Mouse (Mus musculus) CH12.LX (cell line): ENCODE measurements at regions not wholly inside any gene's neighbourhood (a gene's known extent, or its start where the extent isn't known, plus 50 kb on each side); places are given as distances from the start of the nearest gene placed in this dataset.
A peak's percentile ranks its signal among the peaks of the same experiment; 100 is the strongest.

ENCODE experiments used
- DNase-seq: peaks from one replicate; pipeline ENCODE4 v3.0.0-alpha.2; 2013; ENCODE audit errors: extremely low read depth
- H3K27ac ChIP-seq: 2 replicates; pipeline ENCODE4 v1.5.1; 2012; ENCODE audit warnings: low read depth, mild to moderate bottlenecking, control low read depth, moderate library complexity; ENCODE audit not compliant: insufficient read depth
- H3K27me3 ChIP-seq: replicated peaks from 2 replicates; pipeline ENCODE3; 2012; ENCODE audit warnings: inconsistent platforms
- H3K36me3 ChIP-seq, 2 experiments: replicated peaks in 1 of 2; 2 replicates each; pipeline versions ENCODE3 to v1.6.1; 2012; ENCODE audit warnings: inconsistent platforms in 1 of 2, low read length in 1 of 2, mild to moderate bottlenecking in 1 of 2, mixed read lengths in 1 of 2, moderate library complexity in 1 of 2; ENCODE audit not compliant: control insufficient read depth in 1 of 2, insufficient read depth in 1 of 2
- H3K4me1 ChIP-seq, 2 experiments: 2 replicates each; pipeline ENCODE4 v1.6.1; 2012; ENCODE audit warnings: inconsistent platforms in 1 of 2, moderate library complexity in 1 of 2; ENCODE audit not compliant: insufficient read depth in 2 of 2, control insufficient read depth in 1 of 2
- H3K4me2 ChIP-seq: 2 replicates; pipeline ENCODE4 v1.6.1; 2012; ENCODE audit warnings: low read depth, mild to moderate bottlenecking, control low read depth; ENCODE audit not compliant: poor library complexity, insufficient read depth, severe bottlenecking
- H3K4me3 ChIP-seq, 3 experiments: fragments of 150-350 bp in 1 of 3; sonication (generic) in 1 of 3; replicated peaks in 1 of 3; 2 replicates each; pipeline versions ENCODE3 to v1.5.1; 2011 to 2012; ENCODE audit warnings: low read depth in 2 of 3, low read length in 2 of 3, mild to moderate bottlenecking in 2 of 3, moderate library complexity in 2 of 3, control low read depth in 1 of 3, improper control_type of control experiment in 1 of 3, inconsistent platforms in 1 of 3, mixed read lengths in 1 of 3; ENCODE audit not compliant: poor library complexity in 1 of 3
- H3K79me2 ChIP-seq: replicated peaks from 2 replicates; pipeline ENCODE4 v1.6.1; 2012; ENCODE audit warnings: mild to moderate bottlenecking, moderate library complexity; ENCODE audit not compliant: control insufficient read depth, poor library complexity, insufficient read depth, severe bottlenecking; ENCODE audit errors: extremely low read depth
- H3K9ac ChIP-seq: 2 replicates; pipeline ENCODE4 v1.6.1; 2012; ENCODE audit warnings: low read depth, mild to moderate bottlenecking, control low read depth, moderate library complexity; ENCODE audit not compliant: insufficient read depth
- H3K9me3 ChIP-seq: replicated peaks from 2 replicates; pipeline ENCODE3; 2012; ENCODE audit warnings: low read length, inconsistent platforms, mixed read lengths
- BHLHE40 ChIP-seq: IDR thresholded peaks from 2 replicates; pipeline ENCODE4 v1.6.1; 2011; ENCODE audit warnings: mild to moderate bottlenecking, low read depth, low read length, improper control_type of control experiment
- CHD1 ChIP-seq: IDR thresholded peaks from 2 replicates; pipeline ENCODE4 v1.6.1; 2012; ENCODE audit warnings: low read depth, low read length, improper control_type of control experiment, inconsistent platforms
- CHD2 ChIP-seq: IDR thresholded peaks from 2 replicates; pipeline ENCODE4 v1.6.1; 2011; ENCODE audit warnings: low read length, improper control_type of control experiment
- CTCF ChIP-seq, 2 experiments: IDR thresholded peaks in 1 of 2; conservative IDR thresholded peaks in 1 of 2; 2 replicates each; pipeline ENCODE4 v1.5.1; 2011 to 2012; ENCODE audit warnings: low read depth in 2 of 2, low read length in 2 of 2, improper control_type of control experiment in 1 of 2, inconsistent platforms in 1 of 2, mild to moderate bottlenecking in 1 of 2, moderate library complexity in 1 of 2
- E2F4 ChIP-seq: IDR thresholded peaks from 2 replicates; pipeline ENCODE4 v1.6.1; 2011; ENCODE audit warnings: low read depth, low read length, improper control_type of control experiment; ENCODE audit not compliant: insufficient replicate concordance
- ELF1 ChIP-seq: IDR thresholded peaks from 2 replicates; pipeline ENCODE4 v1.6.1; 2014; ENCODE audit warnings: low read depth, mild to moderate bottlenecking, inconsistent platforms, low read length, improper control_type of control experiment
- EP300 ChIP-seq: IDR thresholded peaks from 2 replicates; pipeline ENCODE4 v1.6.1; 2011; ENCODE audit warnings: low read length, improper control_type of control experiment
- ETS1 ChIP-seq: conservative IDR thresholded peaks from 2 replicates; pipeline ENCODE4 v1.6.1; 2012; ENCODE audit warnings: low read depth, mild to moderate bottlenecking, inconsistent platforms, low read length, improper control_type of control experiment, moderate library complexity
- GABPA ChIP-seq: IDR thresholded peaks from 2 replicates; pipeline ENCODE4 v1.6.1; 2012; ENCODE audit warnings: low read depth, low read length, improper control_type of control experiment, inconsistent platforms; ENCODE audit not compliant: insufficient replicate concordance
- HCFC1 ChIP-seq: IDR thresholded peaks from 2 replicates; pipeline ENCODE4 v1.6.1; 2012; ENCODE audit warnings: low read depth, mild to moderate bottlenecking, inconsistent platforms, low read length, improper control_type of control experiment
- IRF4 ChIP-seq: IDR thresholded peaks from 2 replicates; pipeline ENCODE4 v1.6.1; 2014; ENCODE audit warnings: low read depth, mild to moderate bottlenecking, inconsistent platforms, low read length, improper control_type of control experiment
- JUN ChIP-seq: IDR thresholded peaks from 2 replicates; pipeline ENCODE4 v1.6.1; 2011; ENCODE audit warnings: low read depth, mild to moderate bottlenecking, low read length, improper control_type of control experiment, moderate library complexity; ENCODE audit not compliant: insufficient read depth
- JUND ChIP-seq: conservative IDR thresholded peaks from 2 replicates; pipeline ENCODE4 v1.6.1; 2011; ENCODE audit warnings: low read depth, low read length, improper control_type of control experiment
- KAT2A ChIP-seq: IDR thresholded peaks from 2 replicates; pipeline ENCODE4 v1.6.1; 2012; ENCODE audit warnings: low read length, improper control_type of control experiment, inconsistent platforms; ENCODE audit not compliant: insufficient replicate concordance
- MAFK ChIP-seq: IDR thresholded peaks from 2 replicates; pipeline ENCODE4 v1.6.1; 2011; ENCODE audit warnings: low read length, improper control_type of control experiment; ENCODE audit not compliant: insufficient replicate concordance
- MAX ChIP-seq: IDR thresholded peaks from 2 replicates; pipeline ENCODE4 v1.6.1; 2011; ENCODE audit warnings: low read length, improper control_type of control experiment
- MAZ ChIP-seq: IDR thresholded peaks from 2 replicates; pipeline ENCODE4 v1.6.1; 2012; ENCODE audit warnings: low read depth, mild to moderate bottlenecking, inconsistent platforms, low read length, improper control_type of control experiment, moderate library complexity
- MEF2A ChIP-seq: IDR thresholded peaks from 2 replicates; pipeline ENCODE4 v1.6.1; 2014; ENCODE audit warnings: low read depth, mild to moderate bottlenecking, inconsistent platforms, low read length, improper control_type of control experiment, borderline replicate concordance
- MXI1 ChIP-seq: IDR thresholded peaks from 2 replicates; pipeline ENCODE4 v1.6.1; 2011; ENCODE audit warnings: mild to moderate bottlenecking, low read depth, low read length, improper control_type of control experiment
- MYC ChIP-seq: IDR thresholded peaks from 2 replicates; pipeline ENCODE4 v1.6.1; 2011; ENCODE audit warnings: low read depth, mild to moderate bottlenecking, improper control_type of control experiment, low read length
- NELFE ChIP-seq: IDR thresholded peaks from 2 replicates; pipeline ENCODE4 v1.6.1; 2011; ENCODE audit warnings: low read depth, low read length, improper control_type of control experiment
- NRF1 ChIP-seq: IDR thresholded peaks from 2 replicates; pipeline ENCODE4 v1.6.1; 2014; ENCODE audit warnings: low read depth, mild to moderate bottlenecking, inconsistent platforms, low read length, improper control_type of control experiment, moderate library complexity
- PAX5 ChIP-seq: IDR thresholded peaks from 2 replicates; pipeline ENCODE4 v1.6.1; 2012; ENCODE audit warnings: low read length, inconsistent platforms, mixed read lengths
- POLR2A ChIP-seq: IDR thresholded peaks from 2 replicates; pipeline ENCODE4 v1.6.1; 2011; ENCODE audit warnings: low read depth, mild to moderate bottlenecking, improper control_type of control experiment, low read length
- POLR2AphosphoS2 ChIP-seq: IDR thresholded peaks from 2 replicates; pipeline ENCODE4 v1.6.1; 2011; ENCODE audit warnings: low read depth, low read length, improper control_type of control experiment
- RAD21 ChIP-seq: IDR thresholded peaks from 2 replicates; pipeline ENCODE4 v1.6.1; 2011; ENCODE audit warnings: low read depth, mild to moderate bottlenecking, low read length, improper control_type of control experiment, moderate library complexity
- RCOR1 ChIP-seq: conservative IDR thresholded peaks from 2 replicates; pipeline ENCODE4 v1.6.1; 2012; ENCODE audit warnings: low read depth, mild to moderate bottlenecking, inconsistent platforms, low read length, improper control_type of control experiment
- SIN3A ChIP-seq: IDR thresholded peaks from 2 replicates; pipeline ENCODE4 v1.6.1; 2012; ENCODE audit warnings: low read length, improper control_type of control experiment, inconsistent platforms
- SMC3 ChIP-seq: IDR thresholded peaks from 2 replicates; pipeline ENCODE4 v1.6.1; 2011; ENCODE audit warnings: low read depth, low read length, improper control_type of control experiment
- TBP ChIP-seq: conservative IDR thresholded peaks from 2 replicates; pipeline ENCODE4 v1.6.1; 2011; ENCODE audit warnings: low read depth, low read length, improper control_type of control experiment
- TCF12 ChIP-seq: IDR thresholded peaks from 2 replicates; pipeline ENCODE4 v1.6.1; 2014; ENCODE audit warnings: low read depth, mild to moderate bottlenecking, inconsistent platforms, low read length, improper control_type of control experiment
- UBTF ChIP-seq: IDR thresholded peaks from 2 replicates; pipeline ENCODE4 v1.6.1; 2012; ENCODE audit warnings: low read depth, mild to moderate bottlenecking, inconsistent platforms, low read length, improper control_type of control experiment, moderate library complexity
- USF1 ChIP-seq: IDR thresholded peaks from 2 replicates; pipeline ENCODE4 v1.6.1; 2014; ENCODE audit warnings: low read depth, mild to moderate bottlenecking, inconsistent platforms, low read length, improper control_type of control experiment
- USF2 ChIP-seq: conservative IDR thresholded peaks from 2 replicates; pipeline ENCODE4 v1.6.1; 2011; ENCODE audit warnings: low read depth, low read length, improper control_type of control experiment
- ZC3H11A ChIP-seq: IDR thresholded peaks from 2 replicates; pipeline ENCODE4 v1.6.1; 2012; ENCODE audit warnings: low read depth, mild to moderate bottlenecking, inconsistent platforms, low read length, improper control_type of control experiment
- ZKSCAN1 ChIP-seq: IDR thresholded peaks from 2 replicates; pipeline ENCODE4 v1.6.1; 2012; ENCODE audit warnings: low read depth, inconsistent platforms, low read length, improper control_type of control experiment, borderline replicate concordance
- ZMIZ1 ChIP-seq: IDR thresholded peaks from 2 replicates; pipeline ENCODE4 v1.6.1; 2012; ENCODE audit warnings: low read depth, mild to moderate bottlenecking, inconsistent platforms, low read length, improper control_type of control experiment
- ZNF384 ChIP-seq: IDR thresholded peaks from 2 replicates; pipeline ENCODE4 v1.6.1; 2012; ENCODE audit warnings: low read depth, low read length, improper control_type of control experiment, inconsistent platforms
- dilution Hi-C: fragments of 300-500 bp; cut with MboI; formaldehyde crosslinking; loops from 2 replicates; pipeline ENCODE4 v1.14.3; 2020; ENCODE audit warnings: low sequenced_read_pairs; ENCODE audit not compliant: extremely low pct_unique_long_range_greater_than_20kb, extremely low pct_ligation_motif_present
- in situ Hi-C: fragments of 300-500 bp; cut with MboI; formaldehyde crosslinking; loops from 3 replicates; pipeline ENCODE4 v1.14.3; 2019; ENCODE audit warnings: low sequenced_read_pairs, low pct_ligation_motif_present, low pct_unique_long_range_greater_than_20kb, mixed read lengths

DNA sequence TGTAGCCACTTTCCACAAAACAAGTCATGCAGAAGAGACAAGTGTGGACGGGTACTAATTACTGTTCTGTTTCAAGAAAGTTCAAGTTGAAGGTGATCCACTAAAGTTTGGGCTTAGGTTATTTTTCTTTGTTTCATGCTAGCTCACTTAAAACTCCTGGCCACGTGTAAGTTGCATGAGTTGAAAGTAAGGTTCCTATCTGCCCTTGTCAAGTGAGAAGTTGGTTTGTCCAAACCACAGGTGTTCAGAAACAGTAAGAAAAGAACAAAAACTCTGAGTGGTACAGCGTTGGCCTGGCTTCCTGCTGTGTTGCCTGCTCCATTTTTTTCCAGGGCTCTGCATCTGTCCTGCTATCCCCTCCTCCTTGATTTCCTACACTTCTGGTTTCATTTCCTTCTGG is 168.5 kb downstream of the Bcl11a start:
- H3K27ac ChIP-seq: no peak overlapping the region; the same call in 1 of the 2 replicates
- H3K27me3 ChIP-seq: no peaks in the 10 kb centered on the region
- peaks cover 31 to 96% of the 10 kb centered on the region in 2 experiments for H3K4me1 ChIP-seq
- no peaks in the 10 kb centered on the region for H3K36me3 ChIP-seq
- peaks cover 4% of the 10 kb centered on the region for H3K9me3 ChIP-seq
- no peak for DNase-seq
- H3K4me2 ChIP-seq: no peak overlapping the region
- dilution Hi-C loops: no loop called here
- H3K79me2 ChIP-seq: no peaks in the 10 kb centered on the region
- in situ Hi-C loops: loop anchor here (10.0 kb wide), 1 partner anchor 162 kb away; no protein-coding TSS in a partner anchor
- no peak overlapping the region for H3K9ac ChIP-seq
- TF ChIP-seq ZKSCAN1 (no peak), EP300 (no peak), NRF1 (no peak), RCOR1 (no peak), UBTF (no peak), ETS1 (no peak; the same call in 1 of the 2 replicates), MYC (peak; percentile 92), NELFE (no peak), MXI1 (no peak), USF2 (no peak), POLR2AphosphoS2 (no peak), SIN3A (no peak), ZNF384 (0 out of 2 replicates have a peak, but pooled peaks have one; percentile 22), GABPA (no peak), PAX5 (no peak), CHD2 (no peak), MAX (peak; percentile 86), JUN (no peak), E2F4 (0 out of 2 replicates have a peak, but pooled peaks have one; percentile 49), IRF4 (no peak; the same call in 1 of the 2 replicates), MEF2A (no peak), POLR2A (no peak), ZC3H11A (no peak), CTCF (conservative IDR thresholded peaks at IDR 0.05 in 1 of 2, IDR thresholded peaks at IDR 0.05 in 1 of 2; ENCODE audit: low read depth in 2 of 2, low read length in 2 of 2) (no peak), MAFK (no peak), KAT2A (no peak), JUND (no peak), SMC3 (no peak), RAD21 (no peak), USF1 (no peak), BHLHE40 (peak; percentile 51), ELF1 (no peak), ZMIZ1 (no peak), CHD1 (no peak), MAZ (no peak), TCF12 (0 out of 2 replicates have a peak, but pooled peaks have one; percentile 36), HCFC1 (no peak), TBP (no peak)
- no peak overlapping the region for H3K4me3 ChIP-seq
